Mouse (Mus musculus): Measurements from ENCODE around the gene Gm13199. TPM values are rescaled to one million over a fixed set of nuclear protein-coding genes. Genes with fewer than 3 reads are reported as not detected.

Gm13199 gene
- polyA plus RNA-seq, 1 experiment from 2014 or later = 0.68 TPM

GRCm38 (mm10) chr2:5877446-5877845, 14.7 kb upstream of the Gm13199 start:
- Histone ChIP-seq H3K9ac (ENCODE audit: low read length) (no peak overlapping the region), H3K36me3 (ENCODE audit: control insufficient read depth, insufficient read depth) (peaks cover 53% of the 10 kb centered on the region), H3K27ac (ENCODE audit: low read length) (no peak overlapping the region), H3K9me3 (replicated peaks; ENCODE audit: control insufficient read depth, low read length) (no peaks in the 10 kb centered on the region), H3K4me3 (ENCODE audit: low read length) (no peak overlapping the region), H3K27me3 (ENCODE audit: control insufficient read depth, insufficient read depth, low read length) (no peaks in the 10 kb centered on the region), H3K4me1 (ENCODE audit: control insufficient read depth, insufficient read depth, low read length) (no peaks in the 10 kb centered on the region), H3K4me2 (ENCODE audit: low read depth, low read length) (no peak overlapping the region)
- ATAC-seq (replicated peaks; ENCODE audit: extremely low read depth, insufficient read depth, low FRiP score) = no peak
- WGBS = 89% methylated on average over 3 of the region's 3 CpGs

DNA sequence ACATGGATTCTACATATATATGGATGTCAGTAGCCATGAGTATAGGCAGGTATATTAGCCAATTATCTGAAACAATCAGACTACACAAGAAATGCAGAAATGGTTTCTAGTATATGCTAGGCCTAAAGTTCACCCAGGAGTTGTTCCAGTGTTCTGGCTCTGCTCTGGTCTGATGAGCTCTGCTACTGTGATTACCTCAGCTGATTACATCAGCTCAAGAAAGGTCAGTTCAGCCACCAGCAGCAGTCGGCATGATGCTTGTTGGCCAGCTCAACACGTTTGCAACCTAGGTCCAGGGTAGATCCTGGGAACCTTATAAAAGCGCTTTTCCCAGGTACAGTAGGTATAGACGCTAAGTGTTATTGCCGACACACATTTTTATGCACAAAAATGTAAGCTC, 7.0 kb upstream of the Gm13199 start:
- Histone ChIP-seq H3K27ac (ENCODE audit: low read length) (no peak overlapping the region), H3K36me3 (ENCODE audit: control insufficient read depth, insufficient read depth) (peaks cover 53% of the 10 kb centered on the region), H3K4me3 (ENCODE audit: low read length) (no peak overlapping the region), H3K4me1 (ENCODE audit: control insufficient read depth, insufficient read depth, low read length) (no peaks in the 10 kb centered on the region), H3K27me3 (ENCODE audit: control insufficient read depth, insufficient read depth, low read length) (no peaks in the 10 kb centered on the region), H3K9ac (ENCODE audit: low read length) (no peak overlapping the region), H3K9me3 (replicated peaks; ENCODE audit: control insufficient read depth, low read length) (no peaks in the 10 kb centered on the region), H3K4me2 (ENCODE audit: low read depth, low read length) (no peak overlapping the region)
- no peak for ATAC-seq (replicated peaks; ENCODE audit: extremely low read depth, insufficient read depth, low FRiP score)
- 83% methylated on average over 5 of the region's 5 CpGs for whole genome bisulfite sequencing

DNA sequence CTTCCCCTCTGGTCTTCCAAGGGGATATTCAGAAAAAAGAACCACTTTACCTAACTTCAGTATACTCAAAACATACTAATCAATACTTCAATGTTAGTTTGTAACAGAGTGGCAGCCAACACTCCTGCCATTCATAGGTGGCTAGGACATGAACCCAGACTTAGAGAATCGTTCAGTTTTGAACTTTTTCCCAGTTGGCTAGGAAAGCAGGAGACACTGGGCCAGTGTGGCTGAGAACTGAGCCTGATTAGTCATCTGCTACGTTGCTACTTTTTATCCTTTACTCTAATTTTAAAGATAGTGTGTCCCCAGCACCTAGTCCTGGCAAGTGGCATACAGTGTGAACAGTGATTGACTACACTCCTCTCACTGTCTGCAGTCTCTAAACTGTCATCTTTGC, 4.9 kb upstream of the Gm13199 start:
- Histone ChIP-seq H3K9me3 (replicated peaks; ENCODE audit: control insufficient read depth, low read length) (no peaks in the 10 kb centered on the region), H3K4me1 (ENCODE audit: control insufficient read depth, insufficient read depth, low read length) (no peaks in the 10 kb centered on the region), H3K9ac (ENCODE audit: low read length) (no peak overlapping the region), H3K4me3 (ENCODE audit: low read length) (no peak overlapping the region), H3K4me2 (ENCODE audit: low read depth, low read length) (no peak overlapping the region), H3K27ac (ENCODE audit: low read length) (no peak overlapping the region), H3K27me3 (ENCODE audit: control insufficient read depth, insufficient read depth, low read length) (no peaks in the 10 kb centered on the region), H3K36me3 (ENCODE audit: control insufficient read depth, insufficient read depth) (peaks cover 41% of the 10 kb centered on the region)
- WGBS = 83% methylated on average over 2 of the region's 2 CpGs
- ATAC-seq (replicated peaks; ENCODE audit: extremely low read depth, insufficient read depth, low FRiP score) = no peak

- Histone ChIP-seq H3K4me2 (ENCODE audit: low read depth, low read length) (no peak overlapping the region), H3K27me3 (ENCODE audit: control insufficient read depth, insufficient read depth, low read length) (no peaks in the 10 kb centered on the region), H3K9ac (ENCODE audit: low read length) (no peak overlapping the region), H3K36me3 (ENCODE audit: control insufficient read depth, insufficient read depth) (peaks cover 6% of the 10 kb centered on the region), H3K4me1 (ENCODE audit: control insufficient read depth, insufficient read depth, low read length) (no peaks in the 10 kb centered on the region), H3K27ac (ENCODE audit: low read length) (no peak overlapping the region), H3K4me3 (ENCODE audit: low read length) (no peak overlapping the region), H3K9me3 (replicated peaks; ENCODE audit: control insufficient read depth, low read length) (no peaks in the 10 kb centered on the region)
- WGBS = 86% methylated on average over 5 of the region's 5 CpGs
- ATAC-seq (replicated peaks; ENCODE audit: extremely low read depth, insufficient read depth, low FRiP score) = no peak
Observed at GRCm38 (mm10) chr2:5851866-5852265, 10.9 kb downstream of the Gm13199 start.

DNA sequence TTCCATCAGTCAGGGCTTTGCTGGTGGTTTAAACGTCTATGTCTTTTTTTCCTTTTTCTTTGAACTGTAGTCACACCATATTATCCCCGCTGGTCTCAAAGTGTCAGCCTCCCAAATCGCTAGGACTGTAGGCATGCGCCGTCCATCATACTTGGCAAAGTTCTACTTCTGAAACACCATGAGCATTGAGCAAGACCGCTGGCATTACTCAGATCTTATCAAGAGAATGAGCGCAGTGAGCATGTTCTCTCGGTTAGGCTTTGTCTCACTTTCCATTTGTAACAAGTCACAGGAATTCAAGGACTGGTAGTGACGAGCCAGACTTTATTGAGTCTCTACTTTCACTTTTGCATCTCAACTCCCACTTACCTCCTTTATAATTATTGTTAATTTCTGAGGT, 11.6 kb downstream of the Gm13199 start:
- no peak overlapping the region for H3K9ac ChIP-seq (ENCODE audit: low read length)
- no peaks in the 10 kb centered on the region for H3K9me3 ChIP-seq (replicated peaks; ENCODE audit: control insufficient read depth, low read length)
- H3K27ac ChIP-seq (ENCODE audit: low read length) = no peak overlapping the region
- no peak overlapping the region for H3K4me2 ChIP-seq (ENCODE audit: low read depth, low read length)
- no peaks in the 10 kb centered on the region for H3K4me1 ChIP-seq (ENCODE audit: control insufficient read depth, insufficient read depth, low read length)
- no peaks in the 10 kb centered on the region for H3K27me3 ChIP-seq (ENCODE audit: control insufficient read depth, insufficient read depth, low read length)
- no peak overlapping the region for H3K4me3 ChIP-seq (ENCODE audit: low read length)
- peaks cover 6% of the 10 kb centered on the region for H3K36me3 ChIP-seq (ENCODE audit: control insufficient read depth, insufficient read depth)
- ATAC-seq (replicated peaks; ENCODE audit: extremely low read depth, insufficient read depth, low FRiP score) = no peak
- 80% methylated on average over 9 of the region's 9 CpGs for WGBS

DNA sequence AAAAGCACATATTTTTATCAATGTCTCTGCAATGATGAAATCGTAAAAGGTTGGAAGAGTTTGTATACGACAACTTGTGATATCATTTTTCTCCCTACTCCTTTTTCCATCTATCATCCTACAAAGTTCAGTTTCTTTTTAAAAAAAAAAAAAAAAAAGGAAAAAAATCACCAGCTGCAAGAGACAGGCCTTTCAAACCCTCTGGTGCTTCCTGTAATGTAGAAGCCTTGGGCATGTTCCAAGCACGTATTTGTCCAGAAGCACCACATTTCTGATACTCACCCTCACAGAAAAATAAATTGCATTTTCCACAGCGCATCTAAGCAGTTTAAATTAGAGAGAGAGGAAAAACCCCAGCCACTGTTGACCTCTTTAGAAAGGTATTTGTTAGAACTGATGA, 16.9 kb downstream of the Gm13199 start:
- no peaks in the 10 kb centered on the region for H3K27me3 ChIP-seq (ENCODE audit: control insufficient read depth, insufficient read depth, low read length)
- H3K4me1 ChIP-seq (ENCODE audit: control insufficient read depth, insufficient read depth, low read length) = peaks cover 5% of the 10 kb centered on the region; the same call in 1 of the 2 replicates
- H3K27ac ChIP-seq (ENCODE audit: low read length) = no peak overlapping the region; the same call in 1 of the 2 replicates
- peaks cover 13% of the 10 kb centered on the region for H3K36me3 ChIP-seq (ENCODE audit: control insufficient read depth, insufficient read depth)
- peak overlapping the region; percentile 73 for H3K4me2 ChIP-seq (ENCODE audit: low read depth, low read length)
- no peaks in the 10 kb centered on the region for H3K9me3 ChIP-seq (replicated peaks; ENCODE audit: control insufficient read depth, low read length)
- peak overlapping the region; percentile 76 for H3K9ac ChIP-seq (ENCODE audit: low read length)
- 18% methylated on average over 4 of the region's 4 CpGs for WGBS
- ATAC-seq (replicated peaks; ENCODE audit: extremely low read depth, insufficient read depth, low FRiP score) = no peak
- peak overlapping the region; percentile 81 for H3K4me3 ChIP-seq (ENCODE audit: low read length)

DNA sequence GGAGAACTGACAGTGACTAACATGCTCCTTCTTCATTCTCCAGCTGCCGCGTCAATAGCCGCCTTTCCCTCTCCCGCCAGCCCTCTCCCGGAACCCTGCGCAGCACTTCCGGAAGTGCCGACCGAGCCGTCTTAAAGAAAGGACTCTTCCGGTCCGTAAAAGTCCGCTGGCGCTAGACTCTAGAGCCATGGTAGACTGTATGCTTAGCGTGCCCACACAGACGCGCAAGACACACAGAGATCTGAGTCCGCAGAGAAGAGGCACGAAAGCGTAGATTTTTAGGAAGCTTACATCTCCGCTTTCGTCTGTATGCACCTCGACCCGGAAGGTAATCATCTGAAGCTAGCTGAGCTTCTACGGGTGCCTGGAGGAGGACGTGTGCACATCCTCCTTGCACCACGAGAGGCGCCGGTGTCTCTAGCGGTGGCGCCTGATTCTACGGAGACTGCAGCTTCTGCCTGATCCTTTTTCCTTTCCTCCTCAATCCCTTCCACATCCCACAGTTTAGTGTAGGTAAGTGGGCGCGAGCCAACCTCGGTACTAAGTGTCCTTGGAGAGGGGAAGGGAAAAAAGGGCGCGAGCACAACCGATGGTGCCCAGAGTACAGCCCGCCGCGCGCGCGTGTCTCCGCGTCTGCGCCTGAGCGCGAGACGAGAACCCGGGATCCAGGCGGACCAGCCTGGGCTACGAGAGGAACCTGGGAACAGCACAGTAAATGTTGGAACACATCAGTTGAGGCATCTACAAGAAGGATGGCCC, 17.7 kb downstream of the Gm13199 start, which contains the start of the genes Nudt5 and Cdc123:
Gene Nudt5 (plus strand): TSS at position 147 of the 759 bp plus-strand sequence.
Gene Cdc123 (minus strand): TSS at position 292 of the 759 bp plus-strand sequence.
- WGBS = under 1% methylated on average over 53 of the region's 53 CpGs
- H3K36me3 ChIP-seq (ENCODE audit: control insufficient read depth, insufficient read depth) = peaks cover 18% of the 10 kb centered on the region
- no peaks in the 10 kb centered on the region for H3K27me3 ChIP-seq (ENCODE audit: control insufficient read depth, insufficient read depth, low read length)
- peak within 1 kb of the TSS; percentile 81 for H3K4me3 ChIP-seq (ENCODE audit: low read length)
- H3K9ac ChIP-seq (ENCODE audit: low read length) = peak within 1 kb of the TSS; percentile 76
- H3K4me1 ChIP-seq (ENCODE audit: control insufficient read depth, insufficient read depth, low read length) = peaks cover 5% of the 10 kb centered on the region; the same call in 1 of the 2 replicates
- H3K9me3 ChIP-seq (replicated peaks; ENCODE audit: control insufficient read depth, low read length) = no peaks in the 10 kb centered on the region
- peak within 1 kb of the TSS; percentile 94 for H3K4me2 ChIP-seq (ENCODE audit: low read depth, low read length)
- ATAC-seq (replicated peaks; ENCODE audit: extremely low read depth, insufficient read depth, low FRiP score) = peak; percentile 94
- peak within 1 kb of the TSS; percentile 84 for H3K27ac ChIP-seq (ENCODE audit: low read length)

- H3K36me3 ChIP-seq (ENCODE audit: control insufficient read depth, insufficient read depth) = peaks cover 25% of the 10 kb centered on the region
- H3K4me3 ChIP-seq (ENCODE audit: low read length) = peak overlapping the region; percentile 81
- peak; percentile 4; the same call in 1 of the 2 replicates for ATAC-seq (replicated peaks; ENCODE audit: extremely low read depth, insufficient read depth, low FRiP score)
- H3K27ac ChIP-seq (ENCODE audit: low read length) = peak overlapping the region; percentile 84
- no peaks in the 10 kb centered on the region for H3K9me3 ChIP-seq (replicated peaks; ENCODE audit: control insufficient read depth, low read length)
- no peaks in the 10 kb centered on the region for H3K27me3 ChIP-seq (ENCODE audit: control insufficient read depth, insufficient read depth, low read length)
- peak overlapping the region; percentile 94 for H3K4me2 ChIP-seq (ENCODE audit: low read depth, low read length)
- peak overlapping the region; percentile 76 for H3K9ac ChIP-seq (ENCODE audit: low read length)
- WGBS = 3% methylated on average over 23 of the region's 23 CpGs
- peaks cover 5% of the 10 kb centered on the region; the same call in 1 of the 2 replicates for H3K4me1 ChIP-seq (ENCODE audit: control insufficient read depth, insufficient read depth, low read length)
Observed at GRCm38 (mm10) chr2:5844181-5844872, 18.4 kb downstream of the Gm13199 start.

GRCm38 (mm10) chr2:5840815-5841214, 21.9 kb downstream of the Gm13199 start:
- ATAC-seq (replicated peaks; ENCODE audit: extremely low read depth, insufficient read depth, low FRiP score) = no peak
- peaks cover 2% of the 10 kb centered on the region; the same call in 1 of the 2 replicates for H3K4me1 ChIP-seq (ENCODE audit: control insufficient read depth, insufficient read depth, low read length)
- H3K4me3 ChIP-seq (ENCODE audit: low read length) = no peak overlapping the region
- no peaks in the 10 kb centered on the region for H3K9me3 ChIP-seq (replicated peaks; ENCODE audit: control insufficient read depth, low read length)
- 94% methylated on average over 11 of the region's 11 CpGs for WGBS
- H3K4me2 ChIP-seq (ENCODE audit: low read depth, low read length) = no peak overlapping the region
- peaks cover 34% of the 10 kb centered on the region for H3K36me3 ChIP-seq (ENCODE audit: control insufficient read depth, insufficient read depth)
- H3K9ac ChIP-seq (ENCODE audit: low read length) = no peak overlapping the region
- no peaks in the 10 kb centered on the region for H3K27me3 ChIP-seq (ENCODE audit: control insufficient read depth, insufficient read depth, low read length)
- no peak overlapping the region for H3K27ac ChIP-seq (ENCODE audit: low read length)
